Mouse (Mus musculus) liver, embryonic 15.5 days (tissue): ENCODE data around the gene Cyp4f18. TPM values are rescaled to one million over a fixed set of nuclear protein-coding genes. Genes with fewer than 3 reads are reported as not detected.

Experiments
- ATAC-seq: fragments of 200-750 bp; cut with Nextera tagmentation; 2 replicates; pipeline ENCODE4 v1.8.0; 2017; ENCODE audit warnings: moderate number of reproducible peaks, mild to moderate bottlenecking, moderate library complexity; ENCODE audit not compliant: insufficient read depth
- H3K27ac ChIP-seq: fragments of 300-500 bp; sonication (generic); replicated peaks from 2 replicates; pipeline ENCODE4 v1.5.1; 2015; ENCODE audit warnings: mild to moderate bottlenecking, inconsistent platforms
- H3K27me3 ChIP-seq: fragments of 300-500 bp; sonication (generic); 2 replicates; pipeline ENCODE4 v1.6.1; 2015; ENCODE audit warnings: mild to moderate bottlenecking, inconsistent platforms
- H3K36me3 ChIP-seq: fragments of 300-500 bp; sonication (generic); replicated peaks from 2 replicates; pipeline ENCODE4 v1.6.1; 2015; ENCODE audit warnings: moderate library complexity, mild to moderate bottlenecking, inconsistent platforms
- H3K4me1 ChIP-seq: fragments of 300-500 bp; sonication (generic); replicated peaks from 2 replicates; pipeline ENCODE4 v1.6.1; 2015; ENCODE audit warnings: inconsistent platforms
- H3K4me2 ChIP-seq: fragments of 300-500 bp; sonication (generic); 2 replicates; pipeline ENCODE4 v1.6.1; 2015; ENCODE audit warnings: moderate library complexity, mild to moderate bottlenecking, inconsistent platforms
- H3K4me3 ChIP-seq: fragments of 300-500 bp; sonication (generic); replicated peaks from 2 replicates; pipeline ENCODE4 v1.5.1; 2015; ENCODE audit warnings: mild to moderate bottlenecking, inconsistent platforms
- H3K9ac ChIP-seq: fragments of 300-500 bp; sonication (generic); 2 replicates; pipeline ENCODE4 v1.6.1; 2015; ENCODE audit warnings: moderate library complexity, mild to moderate bottlenecking, inconsistent platforms
- H3K9me3 ChIP-seq: fragments of 300-500 bp; sonication (generic); replicated peaks from 2 replicates; pipeline ENCODE4 v1.6.1; 2016; ENCODE audit warnings: inconsistent platforms
- WGBS: fragments of 180-500 bp; shearing (Covaris S2); methylation state at CpG from one replicate; pipeline ENCODE4 v1.1.7; 2015; ENCODE audit warnings: mixed read lengths; ENCODE audit not compliant: insufficient replicate concordance; 5-methylcytosine and 5-hydroxymethylcytosine counted together
- polyA plus RNA-seq: library from polyadenylated mRNA; unstranded; fragments of >200 nt; fragmentation: Nextera tagmentation; extraction: Ambion mirVana; gene quantifications from 2 replicates; pipeline ENCODE4 v1.2.1, GENCODE M21; 2015

Gene Cyp4f18
- polyA plus RNA-seq, 1 experiment from 2014 or later, result 4.3 TPM

DNA sequence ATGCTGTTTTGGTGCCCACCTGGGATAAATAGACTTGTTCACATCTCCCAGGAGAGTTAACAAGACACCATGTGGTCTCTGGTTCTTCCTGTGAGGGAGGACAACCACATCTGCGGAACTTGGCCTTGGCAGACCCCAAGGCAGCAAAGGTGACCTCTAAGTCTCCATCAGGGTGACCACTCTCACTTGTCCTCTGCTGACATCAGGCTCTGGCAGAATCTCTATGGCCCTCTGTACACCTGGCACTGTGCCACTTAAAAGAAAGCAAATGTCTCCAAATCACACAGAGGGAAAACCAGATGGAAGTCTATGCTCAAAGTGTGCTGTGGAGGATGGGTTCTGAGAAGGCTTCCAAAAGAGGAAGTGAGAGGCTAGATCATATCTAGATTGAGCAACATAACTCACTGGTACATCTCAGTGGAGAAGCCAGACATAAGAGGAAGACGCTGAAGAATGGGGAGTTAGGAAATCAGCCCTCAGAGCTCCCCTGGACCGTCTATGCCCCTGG lies 1.2 kb downstream of the Cyp4f18 start:
- 0 out of 2 replicates have a peak, but pooled peaks have one; percentile 9 for ATAC-seq
- Histone ChIP-seq H3K27ac (0 out of 2 replicates have a peak overlapping the region, but pooled peaks have one; percentile 38), H3K9ac (no peak overlapping the region), H3K36me3 (no peaks in the 10 kb centered on the region), H3K4me3 (no peak overlapping the region), H3K27me3 (no peaks in the 10 kb centered on the region), H3K4me1 (peaks cover 5% of the 10 kb centered on the region; the same call in 1 of the 2 replicates), H3K4me2 (no peak overlapping the region), H3K9me3 (no peaks in the 10 kb centered on the region)
- WGBS, result 14% methylated on average over 3 of the region's 3 CpGs

GRCm38 (mm10) chr8:72006763-72007162 lies 2.7 kb downstream of the Cyp4f18 start:
- Histone ChIP-seq H3K4me3 (no peak overlapping the region), H3K9me3 (no peaks in the 10 kb centered on the region), H3K27ac (no peak overlapping the region), H3K9ac (no peak overlapping the region), H3K4me2 (no peak overlapping the region), H3K27me3 (no peaks in the 10 kb centered on the region), H3K4me1 (peaks cover 5% of the 10 kb centered on the region; the same call in 1 of the 2 replicates), H3K36me3 (no peaks in the 10 kb centered on the region)
- whole genome bisulfite sequencing, result 31% methylated on average over 1 of the region's 1 CpGs
- ATAC-seq, result no peak

GRCm38 (mm10) chr8:72005912-72006311 lies 3.5 kb downstream of the Cyp4f18 start:
- H3K9ac ChIP-seq, result no peak overlapping the region
- no peaks in the 10 kb centered on the region for H3K27me3 ChIP-seq
- no peak overlapping the region for H3K4me2 ChIP-seq
- peaks cover 5% of the 10 kb centered on the region; the same call in 1 of the 2 replicates for H3K4me1 ChIP-seq
- no peak overlapping the region for H3K27ac ChIP-seq
- no peaks in the 10 kb centered on the region for H3K9me3 ChIP-seq
- 56% methylated on average over 3 of the region's 3 CpGs for WGBS
- ATAC-seq, result no peak
- H3K4me3 ChIP-seq, result no peak overlapping the region
- H3K36me3 ChIP-seq, result no peaks in the 10 kb centered on the region

GRCm38 (mm10) chr8:72002942-72003341 lies 6.5 kb downstream of the Cyp4f18 start:
- H3K36me3 ChIP-seq, result no peaks in the 10 kb centered on the region
- no peak for ATAC-seq
- H3K27ac ChIP-seq, result no peak overlapping the region
- H3K4me1 ChIP-seq, result no peaks in the 10 kb centered on the region
- H3K4me2 ChIP-seq, result no peak overlapping the region
- H3K27me3 ChIP-seq, result no peaks in the 10 kb centered on the region
- H3K9me3 ChIP-seq, result no peaks in the 10 kb centered on the region
- H3K9ac ChIP-seq, result no peak overlapping the region
- no peak overlapping the region for H3K4me3 ChIP-seq

DNA sequence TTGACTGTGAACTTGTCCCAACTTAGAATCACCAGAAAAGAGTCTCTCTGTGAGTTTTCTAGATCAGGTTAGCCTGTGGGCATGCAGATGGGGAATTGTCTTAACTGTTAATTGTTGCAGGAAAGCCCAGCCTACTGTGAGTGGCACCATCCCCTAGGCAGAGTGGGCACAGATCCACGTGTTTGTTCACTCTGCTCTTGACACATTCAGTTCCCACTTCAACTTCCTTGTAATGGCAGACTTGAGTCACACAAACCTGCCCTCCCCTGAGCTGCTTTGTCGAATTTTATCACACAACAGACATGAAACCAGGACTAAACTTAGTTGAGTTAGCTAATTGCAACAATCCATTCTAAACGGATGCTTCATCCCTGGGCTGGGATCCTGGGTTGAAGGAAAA lies 9.2 kb downstream of the Cyp4f18 start:
- H3K27me3 ChIP-seq, result no peaks in the 10 kb centered on the region
- WGBS, result 39% methylated on average over 3 of the region's 3 CpGs
- no peak overlapping the region for H3K9ac ChIP-seq
- H3K9me3 ChIP-seq, result no peaks in the 10 kb centered on the region
- no peak overlapping the region for H3K4me3 ChIP-seq
- H3K36me3 ChIP-seq, result no peaks in the 10 kb centered on the region
- no peak overlapping the region for H3K4me2 ChIP-seq
- H3K4me1 ChIP-seq, result no peaks in the 10 kb centered on the region
- no peak overlapping the region for H3K27ac ChIP-seq
- no peak for ATAC-seq

- no peaks in the 10 kb centered on the region for H3K27me3 ChIP-seq
- no peak overlapping the region for H3K27ac ChIP-seq
- no peak overlapping the region for H3K4me2 ChIP-seq
- 30% methylated on average over 1 of the region's 1 CpGs for WGBS
- H3K4me1 ChIP-seq, result no peaks in the 10 kb centered on the region
- no peaks in the 10 kb centered on the region for H3K9me3 ChIP-seq
- H3K9ac ChIP-seq, result no peak overlapping the region
- H3K4me3 ChIP-seq, result no peak overlapping the region
- H3K36me3 ChIP-seq, result no peaks in the 10 kb centered on the region
- ATAC-seq, result no peak
These were observed 10.0 kb downstream of the Cyp4f18 start for GRCm38 (mm10) chr8:71999434-71999833.

- Histone ChIP-seq H3K4me2 (peak overlapping the region; percentile 63), H3K27ac (no peak overlapping the region), H3K9me3 (no peaks in the 10 kb centered on the region), H3K27me3 (no peaks in the 10 kb centered on the region), H3K9ac (no peak overlapping the region), H3K36me3 (no peaks in the 10 kb centered on the region), H3K4me3 (peak overlapping the region; percentile 39), H3K4me1 (no peaks in the 10 kb centered on the region)
- 50% methylated on average over 13 of the region's 13 CpGs for WGBS
- ATAC-seq, result no peak
These were observed 20.4 kb downstream of the Cyp4f18 start for GRCm38 (mm10) chr8:71988867-71989599.

DNA sequence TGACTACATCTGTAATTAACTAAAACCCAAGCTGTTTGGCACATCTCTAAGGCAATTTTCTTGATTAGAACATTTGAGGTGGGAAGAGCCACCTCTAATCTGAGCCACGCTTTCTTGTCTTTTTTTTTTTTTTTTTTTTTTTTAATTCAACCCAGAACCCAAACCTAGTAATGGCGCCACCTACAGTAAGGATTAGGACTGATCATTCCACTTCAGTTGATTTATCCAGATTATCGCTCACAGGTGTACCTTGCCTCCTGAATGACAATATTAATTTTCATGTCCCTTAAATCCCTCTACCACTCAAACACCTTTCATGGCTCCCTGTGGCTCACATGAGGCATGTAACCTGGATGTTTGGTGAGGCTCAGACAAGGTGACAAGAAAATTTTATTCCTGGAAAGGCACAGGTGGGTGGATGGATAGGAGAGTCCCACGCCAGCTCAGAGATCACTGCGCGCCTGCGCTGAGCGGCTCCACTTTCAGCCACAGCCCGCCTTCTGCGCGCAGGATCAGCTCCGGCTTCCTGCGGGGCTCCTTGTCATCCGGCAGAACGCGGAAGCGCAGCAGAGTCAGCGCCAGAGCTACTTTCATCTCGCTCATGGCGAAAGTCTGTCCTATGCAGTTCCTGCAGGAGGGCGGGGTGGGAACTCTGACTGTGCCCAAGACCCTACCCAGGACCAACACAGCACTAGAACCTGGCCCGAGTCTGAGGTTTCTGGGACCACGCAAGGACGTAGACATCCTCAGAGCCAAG lies 21.1 kb downstream of the Cyp4f18 start:
- Histone ChIP-seq H3K4me3 (peak overlapping the region; percentile 39), H3K9me3 (no peaks in the 10 kb centered on the region), H3K4me2 (peak overlapping the region; percentile 63), H3K27ac (no peak overlapping the region), H3K27me3 (no peaks in the 10 kb centered on the region), H3K36me3 (no peaks in the 10 kb centered on the region), H3K9ac (no peak overlapping the region), H3K4me1 (no peaks in the 10 kb centered on the region)
- ATAC-seq, result no peak
- 15% methylated on average over 24 of the region's 24 CpGs for WGBS

DNA sequence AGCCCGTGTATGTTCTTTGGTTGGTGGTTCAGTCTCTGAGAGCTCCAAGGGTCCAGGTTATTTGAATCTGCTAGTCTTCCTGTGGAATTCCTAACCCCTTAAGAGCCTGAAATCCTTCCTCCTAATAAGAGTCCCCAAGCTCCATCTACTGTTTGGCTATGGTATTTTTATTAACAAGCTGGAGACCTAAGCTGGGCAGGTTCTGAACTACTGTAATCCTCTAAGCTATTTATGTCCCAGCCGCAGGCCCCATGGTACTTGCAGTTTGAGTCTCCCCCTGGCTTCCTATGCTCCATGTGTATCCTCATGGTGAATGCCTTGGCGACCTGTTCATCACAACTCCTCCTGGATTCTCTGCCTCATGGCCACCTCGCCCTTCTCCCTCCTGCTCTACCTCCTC lies 24.8 kb downstream of the Cyp4f18 start:
- Histone ChIP-seq H3K36me3 (no peaks in the 10 kb centered on the region), H3K4me1 (0 out of 2 replicates have a peak, but pooled peaks cover 4% of the 10 kb centered on the region), H3K4me3 (no peak overlapping the region), H3K4me2 (no peak overlapping the region), H3K9me3 (no peaks in the 10 kb centered on the region), H3K9ac (no peak overlapping the region), H3K27me3 (no peaks in the 10 kb centered on the region), H3K27ac (no peak overlapping the region)
- 51% methylated on average over 4 of the region's 4 CpGs for WGBS
- ATAC-seq, result no peak

DNA sequence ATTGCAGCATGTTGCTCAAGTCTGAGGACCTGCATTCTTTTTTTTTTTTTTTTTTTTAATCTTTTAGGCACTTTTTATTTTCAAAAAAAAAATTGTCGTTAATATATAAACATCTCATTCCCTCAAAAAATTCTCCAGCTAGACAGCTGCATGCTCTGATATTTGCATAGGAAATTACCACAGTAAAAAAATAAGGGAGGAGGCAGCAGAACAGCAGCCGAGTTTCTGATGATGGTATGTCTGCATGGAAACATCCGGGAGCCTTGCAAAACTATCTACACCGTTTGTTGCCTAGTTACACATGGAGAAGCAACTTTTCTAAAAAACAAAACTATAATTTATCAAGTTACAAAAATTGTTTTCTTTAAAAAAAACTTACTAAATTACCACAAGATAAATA lies 28.0 kb downstream of the Cyp4f18 start:
- Histone ChIP-seq H3K27ac (no peak overlapping the region), H3K4me1 (0 out of 2 replicates have a peak, but pooled peaks cover 4% of the 10 kb centered on the region), H3K36me3 (no peaks in the 10 kb centered on the region), H3K9me3 (no peaks in the 10 kb centered on the region), H3K4me2 (no peak overlapping the region), H3K4me3 (no peak overlapping the region), H3K27me3 (no peaks in the 10 kb centered on the region), H3K9ac (no peak overlapping the region)
- ATAC-seq, result no peak
- 55% methylated on average over 4 of the region's 4 CpGs for WGBS

GRCm38 (mm10) chr8:71981032-71981431 lies 28.4 kb downstream of the Cyp4f18 start:
- Histone ChIP-seq H3K9me3 (no peaks in the 10 kb centered on the region), H3K4me3 (no peak overlapping the region), H3K4me2 (no peak overlapping the region), H3K4me1 (0 out of 2 replicates have a peak, but pooled peaks cover 4% of the 10 kb centered on the region), H3K27ac (no peak overlapping the region), H3K27me3 (no peaks in the 10 kb centered on the region), H3K9ac (no peak overlapping the region), H3K36me3 (no peaks in the 10 kb centered on the region)
- WGBS, result 9% methylated on average over 2 of the region's 2 CpGs
- no peak for ATAC-seq
